Mouse (Mus musculus) intestine, postnatal 0 days (tissue): ENCODE measurements at regions not wholly inside any gene's neighbourhood (a gene's known extent, or its start where the extent isn't known, plus 50 kb on each side); places are given as distances from the start of the nearest gene placed in this dataset.
"Not testable (repeated sequence)": the region's sequence is repeated elsewhere in the genome, so short reads cannot be mapped to it uniquely, and the experiment has no call there.

ENCODE experiments used
- ATAC-seq: fragments of 200-750 bp; cut with Nextera tagmentation; 2 replicates; pipeline ENCODE4 v1.8.0; 2017; ENCODE audit warnings: mild to moderate bottlenecking, moderate TSS enrichment, moderate library complexity
- H3K27ac ChIP-seq: fragments of 300-500 bp; sonication (generic); 2 replicates; pipeline ENCODE4 v1.5.1; 2014; ENCODE audit warnings: mild to moderate bottlenecking, low read depth, low read length, moderate library complexity
- H3K27me3 ChIP-seq: fragments of 300-500 bp; sonication (generic); replicated peaks from 2 replicates; pipeline ENCODE4 v1.6.1; 2014; ENCODE audit warnings: low read length, mixed read lengths; ENCODE audit not compliant: control insufficient read depth, insufficient read depth
- H3K36me3 ChIP-seq: fragments of 300-500 bp; sonication (generic); 2 replicates; pipeline ENCODE4 v1.6.1; 2014; ENCODE audit warnings: mild to moderate bottlenecking, moderate library complexity; ENCODE audit not compliant: control insufficient read depth, insufficient read depth
- H3K4me1 ChIP-seq: fragments of 300-500 bp; sonication (generic); replicated peaks from 2 replicates; pipeline ENCODE4 v1.6.1; 2014; ENCODE audit warnings: antibody characterized with exemption, low read length, mixed read lengths; ENCODE audit not compliant: control insufficient read depth, insufficient read depth
- H3K4me2 ChIP-seq: fragments of 300-500 bp; sonication (generic); replicated peaks from 2 replicates; pipeline ENCODE4 v1.6.1; 2014; ENCODE audit warnings: low read depth, mild to moderate bottlenecking, moderate library complexity
- H3K4me3 ChIP-seq: fragments of 300-500 bp; sonication (generic); 2 replicates; pipeline ENCODE4 v1.5.1; 2014; ENCODE audit warnings: low read depth, low read length
- H3K9ac ChIP-seq: fragments of 300-500 bp; sonication (generic); 2 replicates; pipeline ENCODE4 v1.6.1; 2014; ENCODE audit warnings: mild to moderate bottlenecking, low read depth, low read length
- H3K9me3 ChIP-seq: fragments of 300-500 bp; sonication (generic); 2 replicates; pipeline ENCODE4 v1.6.1; 2016; ENCODE audit warnings: mixed run types; ENCODE audit not compliant: control insufficient read depth
- CTCF ChIP-seq: sonication (generic); IDR thresholded peaks from 2 replicates; pipeline ENCODE4 v1.5.1; 2016; ENCODE audit warnings: low read depth, mild to moderate bottlenecking, control low read depth, antibody characterized with exemption, moderate library complexity
- WGBS: fragments of 180-500 bp; shearing (Covaris S2); extraction: QIAGEN DNeasy Blood & Tissue Kit; methylation state at CpG from one replicate; pipeline ENCODE4 v1.1.7; 2014; 5-methylcytosine and 5-hydroxymethylcytosine counted together

- H3K27me3 ChIP-seq: no peaks in the 10 kb centered on the region
- H3K4me2 ChIP-seq: peak overlapping the region; percentile 48; the same call in 1 of the 2 replicates
- H3K4me1 ChIP-seq: no peaks in the 10 kb centered on the region
- no peaks in the 10 kb centered on the region for H3K9me3 ChIP-seq
- no peak overlapping the region for H3K4me3 ChIP-seq
- WGBS: 25% methylated on average over 1 of the region's 1 CpGs
- H3K9ac ChIP-seq: no peak overlapping the region
- H3K27ac ChIP-seq: no peak overlapping the region
- H3K36me3 ChIP-seq: no peaks in the 10 kb centered on the region
- ATAC-seq: peak; percentile 46; the same call in 1 of the 2 replicates
- peak; percentile 66 for TF ChIP-seq CTCF
These were observed 222.3 kb upstream of the Sdr16c6 start for GRCm38 (mm10) chr4:4299631-4300030.

GRCm38 (mm10) chr4:4249601-4250000 lies 172.3 kb upstream of the Sdr16c6 start:
- Histone ChIP-seq H3K36me3 (no peaks in the 10 kb centered on the region), H3K27ac (no peak overlapping the region), H3K4me2 (no peak overlapping the region), H3K4me1 (no peaks in the 10 kb centered on the region), H3K9ac (no peak overlapping the region), H3K4me3 (no peak overlapping the region), H3K9me3 (0 out of 2 replicates have a peak, but pooled peaks cover 2% of the 10 kb centered on the region), H3K27me3 (no peaks in the 10 kb centered on the region)
- no peak for TF ChIP-seq CTCF
- ATAC-seq: no peak
- WGBS: 88% methylated on average over 2 of the region's 2 CpGs

GRCm38 (mm10) chr4:4247669-4248068 lies 170.3 kb upstream of the Sdr16c6 start:
- H3K36me3 ChIP-seq: no peaks in the 10 kb centered on the region
- no peak for TF ChIP-seq CTCF
- H3K9me3 ChIP-seq: 0 out of 2 replicates have a peak, but pooled peaks cover 2% of the 10 kb centered on the region
- H3K27me3 ChIP-seq: no peaks in the 10 kb centered on the region
- no peak overlapping the region for H3K9ac ChIP-seq
- 32% methylated on average over 4 of the region's 4 CpGs for WGBS
- no peak overlapping the region for H3K4me2 ChIP-seq
- no peaks in the 10 kb centered on the region for H3K4me1 ChIP-seq
- no peak overlapping the region for H3K4me3 ChIP-seq
- no peak overlapping the region for H3K27ac ChIP-seq
- peak; percentile 72 for ATAC-seq

GRCm38 (mm10) chr4:4242306-4242980 lies 165.1 kb upstream of the Sdr16c6 start:
- not testable (repeated sequence) for H3K9ac ChIP-seq, H3K27me3 ChIP-seq, H3K4me1 ChIP-seq, H3K4me2 ChIP-seq, H3K9me3 ChIP-seq, H3K27ac ChIP-seq, H3K36me3 ChIP-seq, H3K4me3 ChIP-seq
- peak; percentile 88 for ATAC-seq
- WGBS: 71% methylated on average over 15 of the region's 15 CpGs

- Histone ChIP-seq H3K4me1 (no peaks in the 10 kb centered on the region), H3K4me2 (no peak overlapping the region), H3K9ac (no peak overlapping the region), H3K27me3 (no peaks in the 10 kb centered on the region), H3K9me3 (no peaks in the 10 kb centered on the region), H3K4me3 (no peak overlapping the region), H3K27ac (no peak overlapping the region), H3K36me3 (no peaks in the 10 kb centered on the region)
- TF ChIP-seq CTCF: no peak
- WGBS: 32% methylated on average over 1 of the region's 1 CpGs
- ATAC-seq: no peak
These were observed 148.9 kb upstream of the Sdr16c6 start for GRCm38 (mm10) chr4:4226209-4226608.

GRCm38 (mm10) chr4:4219701-4220100 lies 142.4 kb upstream of the Sdr16c6 start:
- Histone ChIP-seq H3K9me3 (no peaks in the 10 kb centered on the region), H3K4me1 (no peaks in the 10 kb centered on the region), H3K27ac (no peak overlapping the region), H3K4me3 (no peak overlapping the region), H3K9ac (no peak overlapping the region), H3K36me3 (no peaks in the 10 kb centered on the region), H3K27me3 (no peaks in the 10 kb centered on the region), H3K4me2 (no peak overlapping the region)
- no peak for ATAC-seq
- no peak for TF ChIP-seq CTCF
- 80% methylated on average over 2 of the region's 2 CpGs for WGBS
